ENCODE assay signal across 20 mouse cellular contexts in the genomic region with DNA sequence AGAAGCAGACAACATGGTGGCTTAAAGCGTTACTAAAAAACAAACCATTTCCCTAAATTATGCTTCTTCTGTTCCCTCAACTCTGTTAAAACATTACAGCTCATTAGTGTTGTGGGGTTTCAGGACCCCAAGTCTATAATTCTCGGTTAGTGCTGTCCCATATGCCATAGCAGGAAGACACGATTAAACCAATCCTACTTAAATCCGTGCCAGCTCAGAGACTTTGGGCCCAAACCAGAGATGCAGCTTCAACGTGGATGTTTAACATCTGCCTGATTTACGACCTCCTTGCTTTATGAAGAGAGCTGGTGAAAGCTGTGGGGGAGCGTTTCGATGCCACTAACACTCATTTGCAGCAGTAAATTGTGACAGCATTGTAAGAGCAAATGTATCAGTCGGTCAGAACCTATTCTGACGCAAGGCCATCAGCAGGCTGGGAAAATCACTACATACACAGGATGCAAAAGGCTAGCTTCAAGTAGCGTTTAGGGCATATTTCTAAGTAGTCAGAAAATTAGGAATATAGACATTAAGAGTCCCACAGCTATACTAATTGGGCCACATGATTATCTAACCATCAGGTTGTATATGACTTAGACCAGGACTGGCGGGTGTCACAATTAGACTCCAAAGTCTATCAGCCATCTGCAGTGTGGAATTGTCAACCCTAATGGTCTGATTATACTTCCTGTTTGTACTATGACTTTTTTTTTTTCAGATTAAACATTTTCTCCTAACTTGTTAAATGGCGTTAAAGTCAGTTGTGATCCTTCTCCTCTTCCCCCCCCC.
"Had no signal": no experiment of that assay in that cellular context is flagged by ENCODE, and none has a peak within 500 bp of the region (broad histone marks: within the 10 kb centered on the region; RNA-seq: fewer than 3 reads in every experiment).

No protein-coding gene starts in this region.

- H3K4me2 ChIP-seq: limb, embryonic 13.5 days; liver, embryonic 12.5 days; liver, embryonic 15.5 days; lung, embryonic 15.5 days; midbrain, embryonic 12.5 days; midbrain, embryonic 15.5 days had no signal

- H3K36me3 ChIP-seq: limb, embryonic 13.5 days; liver, embryonic 12.5 days; liver, embryonic 15.5 days; lung, embryonic 15.5 days; midbrain, embryonic 12.5 days; midbrain, embryonic 15.5 days had no signal

- ATAC-seq: intestine, embryonic 16.5 days; liver, embryonic 12.5 days; midbrain, embryonic 15.5 days had no signal

- H3K4me3 ChIP-seq: limb, embryonic 13.5 days; liver, embryonic 12.5 days; liver, embryonic 15.5 days; lung, embryonic 15.5 days; midbrain, embryonic 12.5 days; midbrain, embryonic 15.5 days had no signal

- H3K27me3 ChIP-seq: liver, embryonic 12.5 days; liver, embryonic 15.5 days; lung, embryonic 15.5 days; midbrain, embryonic 12.5 days; midbrain, embryonic 15.5 days had no signal

- H3K4me1 ChIP-seq: liver, embryonic 12.5 days; liver, embryonic 15.5 days; lung, embryonic 15.5 days; midbrain, embryonic 12.5 days had no signal

- DNase-seq: kidney, adult 18-20 months; kidney, adult 9 months; kidney, postnatal 25 days; left cerebral cortex, postnatal 4 days; liver; lung, adult 18-20 months; lung, postnatal 10 days; lung, postnatal 4 days; right cerebral cortex, postnatal 14 days; right cerebral cortex, postnatal 4 days; thymus, postnatal 25 days had no signal

- H3K27ac ChIP-seq: kidney, postnatal 0 days; limb, embryonic 13.5 days; liver, embryonic 12.5 days; liver, embryonic 15.5 days; lung, embryonic 15.5 days; midbrain, embryonic 12.5 days; midbrain, embryonic 15.5 days; stomach, postnatal 0 days had no signal

- H3K9me3 ChIP-seq: limb, embryonic 13.5 days; liver, embryonic 12.5 days; liver, embryonic 15.5 days; lung, embryonic 15.5 days; midbrain, embryonic 12.5 days; midbrain, embryonic 15.5 days had no signal

- H3K9ac ChIP-seq: limb, embryonic 13.5 days; liver, embryonic 12.5 days; liver, embryonic 15.5 days; lung, embryonic 15.5 days; midbrain, embryonic 12.5 days; midbrain, embryonic 15.5 days had no signal
